Mouse (Mus musculus): ENCODE data around the gene Vwa8. TPM values are rescaled to one million over a fixed set of nuclear protein-coding genes. Genes with fewer than 3 reads are reported as not detected.

The Vwa8 gene
- total and polyA plus RNA-seq, 3 experiments, result 12.4 to 17.5 (median 15.9) TPM

- no peaks in the 10 kb centered on the region for H3K79me2 ChIP-seq (replicated peaks; ENCODE audit: control insufficient read depth, extremely low read depth, insufficient read depth, poor library complexity, severe bottlenecking)
- dilution Hi-C loops (cut with MboI; ENCODE audit: extremely low pct_ligation_motif_present, extremely low pct_unique_long_range_greater_than_20kb, low sequenced_read_pairs) (no loop called here), in situ Hi-C loops (cut with MboI; ENCODE audit: low pct_ligation_motif_present, low pct_unique_long_range_greater_than_20kb, low sequenced_read_pairs) (no loop called here)
- H3K9me3 ChIP-seq (replicated peaks; ENCODE audit: low read length), result peaks cover 5% of the 10 kb centered on the region
- H3K4me3 ChIP-seq (replicated peaks in 1 of 3; ENCODE audit: low read depth in 2 of 3, low read length in 2 of 3, poor library complexity in 1 of 3), result no peak overlapping the region
- H3K27ac ChIP-seq (ENCODE audit: insufficient read depth, low read depth), result no peak overlapping the region
- TF ChIP-seq POLR2AphosphoS2 (IDR thresholded peaks at IDR 0.05; ENCODE audit: low read depth, low read length) (no peak), MEF2A (IDR thresholded peaks at IDR 0.05; ENCODE audit: borderline replicate concordance, low read depth, low read length) (no peak), ZNF384 (IDR thresholded peaks at IDR 0.05; ENCODE audit: low read depth, low read length) (no peak), MAX (IDR thresholded peaks at IDR 0.05; ENCODE audit: low read length) (no peak), EP300 (IDR thresholded peaks at IDR 0.05; ENCODE audit: low read length) (no peak), CTCF (conservative IDR thresholded peaks at IDR 0.05 in 1 of 2, IDR thresholded peaks at IDR 0.05 in 1 of 2; ENCODE audit: low read depth in 2 of 2, low read length in 2 of 2) (no peak), ELF1 (IDR thresholded peaks at IDR 0.05; ENCODE audit: low read depth, low read length) (no peak), MXI1 (IDR thresholded peaks at IDR 0.05; ENCODE audit: low read depth, low read length) (no peak), MAFK (IDR thresholded peaks at IDR 0.05; ENCODE audit: insufficient replicate concordance, low read length) (no peak), PAX5 (IDR thresholded peaks at IDR 0.05; ENCODE audit: low read length) (no peak), KAT2A (IDR thresholded peaks at IDR 0.05; ENCODE audit: insufficient replicate concordance, low read length) (no peak), CHD1 (IDR thresholded peaks at IDR 0.05; ENCODE audit: low read depth, low read length) (no peak), NRF1 (IDR thresholded peaks at IDR 0.05; ENCODE audit: low read depth, low read length) (no peak), HCFC1 (IDR thresholded peaks at IDR 0.05; ENCODE audit: low read depth, low read length) (no peak), ETS1 (conservative IDR thresholded peaks at IDR 0.05; ENCODE audit: low read depth, low read length) (no peak), ZMIZ1 (IDR thresholded peaks at IDR 0.05; ENCODE audit: low read depth, low read length) (no peak)
- peaks cover 11 to 40% of the 10 kb centered on the region in 2 experiments for H3K36me3 ChIP-seq (replicated peaks in 1 of 2; ENCODE audit: control insufficient read depth in 1 of 2, insufficient read depth in 1 of 2, low read length in 1 of 2)
- H3K27me3 ChIP-seq (replicated peaks), result no peaks in the 10 kb centered on the region
- H3K4me1 ChIP-seq (ENCODE audit: control insufficient read depth in 1 of 2, insufficient read depth in 2 of 2), result no peaks in the 10 kb centered on the region
- H3K4me2 ChIP-seq (ENCODE audit: insufficient read depth, low read depth, poor library complexity, severe bottlenecking), result no peak overlapping the region
- DNase-seq (ENCODE audit: extremely low read depth), result no peak
- H3K9ac ChIP-seq (ENCODE audit: insufficient read depth, low read depth), result no peak overlapping the region
These were observed 329.4 kb downstream of the Vwa8 start for GRCm38 (mm10) chr14:79178247-79178646.

- Histone ChIP-seq H3K27ac (ENCODE audit: insufficient read depth, low read depth) (no peak overlapping the region), H3K4me1 (ENCODE audit: control insufficient read depth in 1 of 2, insufficient read depth in 2 of 2) (no peaks in the 10 kb centered on the region), H3K4me2 (ENCODE audit: insufficient read depth, low read depth, poor library complexity, severe bottlenecking) (no peak overlapping the region), H3K27me3 (replicated peaks) (no peaks in the 10 kb centered on the region), H3K4me3 (replicated peaks in 1 of 3; ENCODE audit: low read depth in 2 of 3, low read length in 2 of 3, poor library complexity in 1 of 3) (no peak overlapping the region), H3K9me3 (replicated peaks; ENCODE audit: low read length) (peaks cover 5% of the 10 kb centered on the region), H3K9ac (ENCODE audit: insufficient read depth, low read depth) (no peak overlapping the region), H3K79me2 (replicated peaks; ENCODE audit: control insufficient read depth, extremely low read depth, insufficient read depth, poor library complexity, severe bottlenecking) (no peaks in the 10 kb centered on the region), H3K36me3 (replicated peaks in 1 of 2; ENCODE audit: control insufficient read depth in 1 of 2, insufficient read depth in 1 of 2, low read length in 1 of 2) (peaks cover 4 to 46% of the 10 kb centered on the region in 2 experiments)
- in situ Hi-C loops (cut with MboI; ENCODE audit: low pct_ligation_motif_present, low pct_unique_long_range_greater_than_20kb, low sequenced_read_pairs), result no loop called here
- no peak for DNase-seq (ENCODE audit: extremely low read depth)
- dilution Hi-C loops (cut with MboI; ENCODE audit: extremely low pct_ligation_motif_present, extremely low pct_unique_long_range_greater_than_20kb, low sequenced_read_pairs), result no loop called here
- TF ChIP-seq ETS1 (conservative IDR thresholded peaks at IDR 0.05; ENCODE audit: low read depth, low read length) (no peak), MAZ (IDR thresholded peaks at IDR 0.05; ENCODE audit: low read depth, low read length) (no peak), RAD21 (IDR thresholded peaks at IDR 0.05; ENCODE audit: low read depth, low read length) (no peak), MEF2A (IDR thresholded peaks at IDR 0.05; ENCODE audit: borderline replicate concordance, low read depth, low read length) (no peak), GABPA (IDR thresholded peaks at IDR 0.05; ENCODE audit: insufficient replicate concordance, low read depth, low read length) (no peak), SMC3 (IDR thresholded peaks at IDR 0.05; ENCODE audit: low read depth, low read length) (no peak), MAFK (IDR thresholded peaks at IDR 0.05; ENCODE audit: insufficient replicate concordance, low read length) (no peak)
These were observed 331.4 kb downstream of the Vwa8 start for GRCm38 (mm10) chr14:79180078-79180730.

Measured in CH12.LX (cell line).